Mouse (Mus musculus) erythroblast, embryonic 14.5 days (primary cell): ENCODE results near the gene Zfp37. TPM values are rescaled to one million over a fixed set of nuclear protein-coding genes. Genes with fewer than 3 reads are reported as not detected.
"Not testable (repeated sequence)": the region's sequence is repeated elsewhere in the genome, so short reads cannot be mapped to it uniquely, and the experiment has no call there.

Source experiments
- H3K27me3 ChIP-seq: 2 replicates; pipeline ENCODE4 v1.6.1; 2012; ENCODE audit warnings: inconsistent platforms; ENCODE audit not compliant: control insufficient read depth
- H3K36me3 ChIP-seq: 2 replicates; pipeline ENCODE4 v1.6.1; 2012; ENCODE audit warnings: mild to moderate bottlenecking, inconsistent platforms; ENCODE audit not compliant: control insufficient read depth
- H3K4me1 ChIP-seq: 2 replicates; pipeline ENCODE4 v1.6.1; 2012; ENCODE audit warnings: inconsistent platforms; ENCODE audit not compliant: control insufficient read depth
- H3K4me3 ChIP-seq: replicated peaks from 2 replicates; pipeline ENCODE3; 2012; ENCODE audit warnings: moderate library complexity, mild to moderate bottlenecking, inconsistent platforms
- H3K9me3 ChIP-seq: 2 replicates; pipeline ENCODE4 v1.6.1; 2012; ENCODE audit warnings: low read length, inconsistent platforms, mixed read lengths; ENCODE audit not compliant: control insufficient read depth
- GATA1 ChIP-seq: IDR thresholded peaks from 2 replicates; pipeline ENCODE4 v1.6.1; 2012; ENCODE audit warnings: low read length, inconsistent platforms, mixed read lengths
- TAL1 ChIP-seq: IDR thresholded peaks from 3 replicates; pipeline ENCODE4 v1.6.1; 2012; ENCODE audit warnings: low read length, inconsistent platforms, mixed read lengths
- polyA plus RNA-seq: library from polyadenylated mRNA; stranded (reverse); fragments of >175 nt; gene quantifications from 2 replicates; pipeline ENCODE4 v1.2.3, GENCODE M21; 2012

The Zfp37 gene
- polyA plus RNA-seq, 1 experiment, result not detected

GRCm38 (mm10) chr4:62228391-62228790 lies 2.5 kb downstream of the Zfp37 start:
- no peak for TF ChIP-seq TAL1
- TF ChIP-seq GATA1, result no peak
- Histone ChIP-seq H3K4me3 (no peak overlapping the region), H3K4me1 (no peaks in the 10 kb centered on the region), H3K27me3 (no peaks in the 10 kb centered on the region), H3K36me3 (no peaks in the 10 kb centered on the region), H3K9me3 (no peaks in the 10 kb centered on the region)

GRCm38 (mm10) chr4:62213490-62213889 lies 17.4 kb downstream of the Zfp37 start:
- Histone ChIP-seq H3K27me3 (peaks cover 10% of the 10 kb centered on the region), H3K9me3 (no peaks in the 10 kb centered on the region), H3K36me3 (no peaks in the 10 kb centered on the region), H3K4me1 (no peaks in the 10 kb centered on the region), H3K4me3 (no peak overlapping the region)
- TF ChIP-seq GATA1 (no peak), TAL1 (no peak)

GRCm38 (mm10) chr4:62210035-62210434 lies 20.8 kb downstream of the Zfp37 start:
- H3K36me3 ChIP-seq, result no peaks in the 10 kb centered on the region
- no peaks in the 10 kb centered on the region for H3K9me3 ChIP-seq
- H3K27me3 ChIP-seq, result peaks cover 21% of the 10 kb centered on the region
- TF ChIP-seq GATA1, result no peak
- H3K4me1 ChIP-seq, result no peaks in the 10 kb centered on the region
- no peak overlapping the region for H3K4me3 ChIP-seq

GRCm38 (mm10) chr4:62208696-62209380 lies 22.0 kb downstream of the Zfp37 start:
- TF ChIP-seq GATA1, result no peak
- TF ChIP-seq TAL1, result no peak
- Histone ChIP-seq H3K36me3 (no peaks in the 10 kb centered on the region), H3K9me3 (no peaks in the 10 kb centered on the region), H3K4me3 (peak overlapping the region; percentile 49), H3K4me1 (no peaks in the 10 kb centered on the region), H3K27me3 (peaks cover 21% of the 10 kb centered on the region)

GRCm38 (mm10) chr4:62207851-62208695 lies 22.8 kb downstream of the Zfp37 start:
- Histone ChIP-seq H3K27me3 (peaks cover 21% of the 10 kb centered on the region), H3K4me3 (peak overlapping the region; percentile 49), H3K9me3 (no peaks in the 10 kb centered on the region; the same call in 1 of the 2 replicates), H3K36me3 (no peaks in the 10 kb centered on the region), H3K4me1 (no peaks in the 10 kb centered on the region)
- TF ChIP-seq GATA1, result no peak
- TF ChIP-seq TAL1, result no peak

- Histone ChIP-seq H3K4me3 (no peak overlapping the region), H3K27me3 (no peaks in the 10 kb centered on the region), H3K4me1 (no peaks in the 10 kb centered on the region), H3K9me3 (no peaks in the 10 kb centered on the region; the same call in 1 of the 2 replicates), H3K36me3 (no peaks in the 10 kb centered on the region)
- no peak for TF ChIP-seq GATA1
- no peak for TF ChIP-seq TAL1
Measured at GRCm38 (mm10) chr4:62199923-62200529, 30.8 kb downstream of the Zfp37 start.

GRCm38 (mm10) chr4:62188778-62189177 lies 42.1 kb downstream of the Zfp37 start:
- H3K9me3 ChIP-seq, result peaks cover 38% of the 10 kb centered on the region
- H3K4me1 ChIP-seq, result no peaks in the 10 kb centered on the region
- TF ChIP-seq TAL1 (no peak), GATA1 (no peak)
- no peak overlapping the region for H3K4me3 ChIP-seq
- peaks cover 2% of the 10 kb centered on the region; the same call in 1 of the 2 replicates for H3K36me3 ChIP-seq
- no peaks in the 10 kb centered on the region for H3K27me3 ChIP-seq

- TF ChIP-seq TAL1 (no peak), GATA1 (no peak)
Measured at GRCm38 (mm10) chr4:62177282-62177681, 53.6 kb downstream of the Zfp37 start.

GRCm38 (mm10) chr4:62174471-62174870 lies 56.4 kb downstream of the Zfp37 start:
- Histone ChIP-seq H3K4me1 (no peaks in the 10 kb centered on the region), H3K27me3 (no peaks in the 10 kb centered on the region), H3K9me3 (no peaks in the 10 kb centered on the region), H3K4me3 (no peak overlapping the region), H3K36me3 (no peaks in the 10 kb centered on the region)
- TF ChIP-seq GATA1 (no peak), TAL1 (no peak)

More at GRCm38 (mm10) chr4:62177282-62177681, 53.6 kb downstream of the Zfp37 start:
- H3K27me3 ChIP-seq, result no peaks in the 10 kb centered on the region
- 0 out of 2 replicates have a peak, but pooled peaks cover 4% of the 10 kb centered on the region for H3K9me3 ChIP-seq
- no peak overlapping the region for H3K4me3 ChIP-seq
- H3K36me3 ChIP-seq, result no peaks in the 10 kb centered on the region
- no peaks in the 10 kb centered on the region for H3K4me1 ChIP-seq

GRCm38 (mm10) chr4:62167636-62168035 lies 63.2 kb downstream of the Zfp37 start:
- H3K4me3 ChIP-seq, H3K9me3 ChIP-seq, H3K36me3 ChIP-seq, H3K27me3 ChIP-seq, H3K4me1 ChIP-seq: not testable (repeated sequence)
